Mouse (Mus musculus): ENCODE results near the gene Sec61a1.

- TF ChIP-seq POLR2A (IDR thresholded peaks at IDR 0.05; ENCODE audit: low read depth, low read length) (no peak), CTCF (IDR thresholded peaks at IDR 0.05; ENCODE audit: borderline replicate concordance, insufficient read depth, low read length) (no peak)
These were observed 4.7 kb upstream of the Sec61a1 start for GRCm38 (mm10) chr6:88523451-88523850.
